ENCODE assay signal across 15 mouse cellular contexts in the genomic region with DNA sequence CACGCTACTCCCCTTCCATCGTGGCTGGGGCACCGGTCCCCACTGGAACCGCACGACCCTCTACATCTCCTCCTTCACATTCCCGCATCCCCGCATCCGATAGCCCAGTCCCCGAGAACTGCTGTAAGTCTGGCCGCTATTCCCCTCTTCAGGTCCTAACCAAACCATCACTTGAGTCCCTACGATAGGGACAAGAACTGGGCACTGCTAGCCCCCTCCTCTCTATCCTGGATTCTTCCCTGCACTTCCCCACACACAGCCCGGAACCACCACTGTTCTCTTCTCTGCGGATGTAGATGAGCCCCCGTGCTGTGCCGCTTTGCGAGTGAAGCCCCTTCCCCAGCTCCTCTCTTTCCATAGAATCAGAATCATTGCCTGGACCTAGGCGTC. TPM values are rescaled to one million over a fixed set of nuclear protein-coding genes. Genes with fewer than 3 reads are reported as not detected.
A peak's percentile ranks its signal among the peaks of the same experiment; 100 is the strongest.
DNase-seq lines count a peak whose midpoint lies in the region; ATAC-seq and TF ChIP-seq lines count a peak whose summit lies in the region.
"Had no signal": no experiment of that assay in that cellular context is flagged by ENCODE, and none has a peak within 500 bp of the region (broad histone marks: within the 10 kb centered on the region; RNA-seq: fewer than 3 reads in every experiment).

No protein-coding gene starts in this region.

- H3K27ac ChIP-seq in left cerebral cortex, adult 2 months = no peak overlapping the region
- H3K27ac ChIP-seq in forebrain, embryonic 12.5 days = no peak overlapping the region
- no peak overlapping the region for H3K27ac ChIP-seq in intestine, postnatal 0 days (ENCODE audit: low read depth, low read length)
- 0 out of 2 replicates have a peak overlapping the region, but pooled peaks have one; percentile 1 for H3K27ac ChIP-seq in neural tube, embryonic 13.5 days (replicated peaks)

- no peak for DNase-seq in left cerebral cortex, adult 2 months (ENCODE audit: extremely low spot score in 1 of 2, low spot score in 2 of 2)
- no peak for DNase-seq in left cerebral cortex, adult 11 months (ENCODE audit: low spot score)
- no peak for DNase-seq in MN1 (ENCODE audit: low spot score)
- DNase-seq in gastrocnemius, postnatal 10 days = no peak
- DNase-seq in frontal cortex, postnatal 36 days (ENCODE audit: low spot score in 2 of 2) = no peak
- DNase-seq: layer of hippocampus, postnatal 36 days; right cerebral cortex, postnatal 25 days had no signal

- TF ChIP-seq CTCF in left cerebral cortex, adult 2 months (IDR thresholded peaks at IDR 0.05) = no peak
- TF ChIP-seq CTCF in intestine, postnatal 0 days (IDR thresholded peaks at IDR 0.05; ENCODE audit: low read depth) = no peak

- H3K9ac ChIP-seq in forebrain, embryonic 12.5 days = peak overlapping the region; percentile 79
- no peak overlapping the region for H3K9ac ChIP-seq in intestine, postnatal 0 days (ENCODE audit: low read depth, low read length)
- H3K9ac ChIP-seq in neural tube, embryonic 13.5 days = peak overlapping the region; percentile 85

- H3K9me3 ChIP-seq in forebrain, embryonic 12.5 days = no peaks in the 10 kb centered on the region
- no peaks in the 10 kb centered on the region for H3K9me3 ChIP-seq in intestine, postnatal 0 days (ENCODE audit: control insufficient read depth)
- H3K9me3 ChIP-seq in neural tube, embryonic 13.5 days = no peaks in the 10 kb centered on the region

- H3K27me3 ChIP-seq in forebrain, embryonic 12.5 days = peaks cover 48% of the 10 kb centered on the region
- peaks cover 26% of the 10 kb centered on the region for H3K27me3 ChIP-seq in intestine, postnatal 0 days (replicated peaks; ENCODE audit: control insufficient read depth, insufficient read depth, low read length)
- peaks cover 40% of the 10 kb centered on the region for H3K27me3 ChIP-seq in neural tube, embryonic 13.5 days

- peak overlapping the region; percentile 42 for H3K4me3 ChIP-seq in left cerebral cortex, adult 2 months
- H3K4me3 ChIP-seq in forebrain, embryonic 12.5 days (replicated peaks) = peak overlapping the region; percentile 75
- peak overlapping the region; percentile 51; the same call in 1 of the 2 replicates for H3K4me3 ChIP-seq in intestine, postnatal 0 days (ENCODE audit: low read depth, low read length)
- peak overlapping the region; percentile 70 for H3K4me3 ChIP-seq in neural tube, embryonic 13.5 days

- peaks cover 30% of the 10 kb centered on the region for H3K4me1 ChIP-seq in forebrain, embryonic 12.5 days
- H3K4me1 ChIP-seq in intestine, postnatal 0 days (replicated peaks; ENCODE audit: control insufficient read depth, insufficient read depth, low read length) = no peaks in the 10 kb centered on the region; the same call in 1 of the 2 replicates
- H3K4me1 ChIP-seq in neural tube, embryonic 13.5 days (replicated peaks) = peaks cover 34% of the 10 kb centered on the region

- H3K36me3 ChIP-seq in forebrain, embryonic 12.5 days (replicated peaks) = no peaks in the 10 kb centered on the region
- peaks cover 23% of the 10 kb centered on the region for H3K36me3 ChIP-seq in intestine, postnatal 0 days (ENCODE audit: control insufficient read depth, insufficient read depth)
- no peaks in the 10 kb centered on the region for H3K36me3 ChIP-seq in neural tube, embryonic 13.5 days
- H3K36me3 ChIP-seq: G1E had no signal

- 2% methylated on average over 17 of the region's 17 CpGs for WGBS in forebrain, embryonic 12.5 days
- 13% methylated on average over 17 of the region's 17 CpGs for WGBS in intestine, postnatal 0 days
- WGBS in neural tube, embryonic 13.5 days = 2% methylated on average over 17 of the region's 17 CpGs

- ATAC-seq in forebrain, embryonic 12.5 days (ENCODE audit: low FRiP score) = peak; percentile 10; the same call in 1 of the 2 replicates
- ATAC-seq in intestine, postnatal 0 days = no peak
- peak; percentile 29; the same call in 1 of the 2 replicates for ATAC-seq in neural tube, embryonic 13.5 days (ENCODE audit: low read depth)

- peak overlapping the region; percentile 86 for H3K4me2 ChIP-seq in forebrain, embryonic 12.5 days
- peak overlapping the region; percentile 99; the same call in 1 of the 2 replicates for H3K4me2 ChIP-seq in intestine, postnatal 0 days (replicated peaks; ENCODE audit: low read depth)
- H3K4me2 ChIP-seq in neural tube, embryonic 13.5 days = peak overlapping the region; percentile 79

- intact Hi-C loops in left cerebral cortex, adult 2 months (cut with DNase I) = loop anchor here (2.0 kb wide), 4 partner anchors 49 to 331 kb away; partner anchors contain the start of genes Taf1c and Tldc1

RNA-seq across cellular contexts. Expression of gene Necab2, which starts 1.3 kb away (rescaled TPM):
- total RNA-seq in left cerebral cortex, adult 2 months (2021) = 10 to 100 TPM; 63.3 to 80.9 TPM
- polyA plus RNA-seq in forebrain, embryonic 12.5 days (2016; fragmentation: Nextera tagmentation; extraction: Ambion mirVana) = 14.6 and 15.4 TPM in 2 replicates
- 1.0 and 1.3 TPM in 2 replicates for polyA plus RNA-seq in intestine, postnatal 0 days (2015; fragmentation: Nextera tagmentation; extraction: Ambion mirVana)
- 39.6 and 41.7 TPM in 2 replicates for polyA plus RNA-seq in neural tube, embryonic 13.5 days (2015; fragmentation: Nextera tagmentation; extraction: Ambion mirVana)
- total RNA-seq in gastrocnemius, postnatal 10 days (2021) = under 1 TPM; 0.38 to 0.73 TPM
- total RNA-seq: common myeloid progenitor, adult 5-6 weeks; G1E; megakaryocyte progenitor cell, adult 5-6 weeks had no signal
- polyA plus RNA-seq: G1E had no signal

RNA-seq across cellular contexts. Expression of gene Osgin1, which starts 13.9 kb away (rescaled TPM):
- under 1 TPM in 1 of 2 experiments, not detected in 1; 0.40 TPM for total RNA-seq in left cerebral cortex, adult 2 months (2021)
- polyA plus RNA-seq in forebrain, embryonic 12.5 days (2016; fragmentation: Nextera tagmentation; extraction: Ambion mirVana) = 0.13 and 0.65 TPM in 2 replicates
- polyA plus RNA-seq in intestine, postnatal 0 days (2015; fragmentation: Nextera tagmentation; extraction: Ambion mirVana) = 17.7 and 19.6 TPM in 2 replicates
- 0.40 TPM in 1 of 2 replicates, not detected in the other for polyA plus RNA-seq in neural tube, embryonic 13.5 days (2015; fragmentation: Nextera tagmentation; extraction: Ambion mirVana)
- 1 to 10 TPM; 2.5 to 5.0 TPM for total RNA-seq in gastrocnemius, postnatal 10 days (2021)
- total RNA-seq: common myeloid progenitor, adult 5-6 weeks had no signal

RNA-seq across cellular contexts. Expression of gene Mlycd, which starts 53.1 kb away (rescaled TPM):
- 10 to 100 TPM; 26.1 to 28.7 TPM for total RNA-seq in left cerebral cortex, adult 2 months (2021)
- polyA plus RNA-seq in forebrain, embryonic 12.5 days (2016; fragmentation: Nextera tagmentation; extraction: Ambion mirVana) = 13.9 and 14.0 TPM in 2 replicates
- polyA plus RNA-seq in intestine, postnatal 0 days (2015; fragmentation: Nextera tagmentation; extraction: Ambion mirVana) = 29.0 and 29.4 TPM in 2 replicates
- 11.0 and 15.6 TPM in 2 replicates for polyA plus RNA-seq in neural tube, embryonic 13.5 days (2015; fragmentation: Nextera tagmentation; extraction: Ambion mirVana)
- 10 to 100 TPM; 66.8 to 67.5 TPM for total RNA-seq in gastrocnemius, postnatal 10 days (2021)

RNA-seq across cellular contexts. Expression of gene Slc38a8, which starts 53.7 kb away (rescaled TPM):
- under 1 TPM; 0.30 to 0.48 TPM for total RNA-seq in left cerebral cortex, adult 2 months (2021)
- 0.20 TPM in 1 of 2 replicates, not detected in the other for polyA plus RNA-seq in forebrain, embryonic 12.5 days (2016; fragmentation: Nextera tagmentation; extraction: Ambion mirVana)
- polyA plus RNA-seq in intestine, postnatal 0 days (2015; fragmentation: Nextera tagmentation; extraction: Ambion mirVana) = 0.07 and 0.18 TPM in 2 replicates
- not detected in 2 replicates for polyA plus RNA-seq in neural tube, embryonic 13.5 days (2015; fragmentation: Nextera tagmentation; extraction: Ambion mirVana)
- total RNA-seq in gastrocnemius, postnatal 10 days (2021) = not detected
- total RNA-seq: adrenal gland, adult 2 months; common myeloid progenitor, adult 5-6 weeks; layer of hippocampus, postnatal 36 days; megakaryocyte progenitor cell, adult 5-6 weeks had no signal
- polyA plus RNA-seq: G1E; heart, embryonic 14.5 days had no signal

Comparison
In these comparisons a context has a peak if more than half of its experiments do, and no peak if none do; other contexts are left out.
1. RNA of gene Osgin1, which starts 13.9 kb away (polyA plus RNA-seq): 17.7 to 19.6 TPM in intestine, postnatal 0 days; 0.13 to 0.65 TPM in forebrain, embryonic 12.5 days and 0.40 TPM in neural tube, embryonic 13.5 days; every median in the first group is over 10 times any median in the second.
2. Peak in every context shown above with its lines, with median percentiles within 50 percentile points of each other: H3K4me3 ChIP-seq and H3K4me2 ChIP-seq.